Mouse (Mus musculus) lung, adult 2 months (tissue): Measurements from ENCODE around the gene Ing4.

ENCODE experiments used
- CTCF ChIP-seq: fragments of 200-500 bp; IDR thresholded peaks from 2 replicates; pipeline ENCODE4 v1.5.1; 2011; ENCODE audit warnings: mild to moderate bottlenecking, low read length, control low read depth; ENCODE audit not compliant: insufficient read depth
- POLR2A ChIP-seq: fragments of 200-500 bp; IDR thresholded peaks from 2 replicates; pipeline ENCODE4 v1.6.1; 2011; ENCODE audit warnings: low read depth, mild to moderate bottlenecking, control low read depth, low read length, borderline replicate concordance; ENCODE audit errors: extremely low read depth

DNA sequence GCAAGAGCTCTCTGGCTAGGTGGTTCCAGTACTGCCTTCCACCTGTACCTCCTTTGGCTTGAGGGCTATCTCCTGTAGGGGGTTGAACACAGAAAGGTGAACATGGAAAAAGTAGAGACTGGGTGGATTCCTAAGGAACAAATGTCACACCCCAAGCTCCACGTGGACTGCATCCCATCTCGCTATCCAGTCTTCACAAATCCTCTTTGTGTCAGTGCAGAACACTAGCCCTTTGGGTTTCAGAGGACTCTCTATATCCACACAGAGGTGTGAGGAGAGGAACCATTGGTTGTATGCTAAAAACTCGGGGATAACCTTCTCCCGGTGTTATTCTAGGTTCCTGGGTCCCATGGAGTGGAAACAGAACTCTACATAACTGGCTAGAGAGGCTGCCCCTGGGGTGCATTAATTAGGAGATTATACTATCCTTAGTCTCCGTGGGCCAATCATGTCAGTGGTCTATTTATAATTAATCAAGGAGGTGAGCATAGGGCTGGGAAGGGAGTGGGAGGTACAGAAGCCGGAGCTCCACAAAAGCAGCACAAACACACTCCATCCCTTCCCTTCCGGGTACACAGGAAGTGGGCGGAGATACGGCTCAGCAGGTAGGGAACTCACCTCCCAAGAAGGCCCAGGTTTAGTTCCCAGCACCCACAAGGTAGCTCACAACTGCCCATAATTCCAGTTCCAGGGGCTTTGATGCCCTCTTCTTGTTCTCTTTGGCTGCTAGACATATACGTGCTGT, 51.0 kb downstream of the Ing4 start:
- TF ChIP-seq CTCF = no peak
- TF ChIP-seq POLR2A = no peak
